Mouse (Mus musculus): ENCODE data around the gene Zw10. TPM values are rescaled to one million over a fixed set of nuclear protein-coding genes. Genes with fewer than 3 reads are reported as not detected.

Zw10 gene
- polyA plus RNA-seq (2014; fragmentation: Illumina TruSeq; extraction: RNeasy Lipid Tissue Mini Kit (QIAGEN cat#74804); ENCODE audit: low read depth, low replicate concordance), result 28.1 TPM

DNA sequence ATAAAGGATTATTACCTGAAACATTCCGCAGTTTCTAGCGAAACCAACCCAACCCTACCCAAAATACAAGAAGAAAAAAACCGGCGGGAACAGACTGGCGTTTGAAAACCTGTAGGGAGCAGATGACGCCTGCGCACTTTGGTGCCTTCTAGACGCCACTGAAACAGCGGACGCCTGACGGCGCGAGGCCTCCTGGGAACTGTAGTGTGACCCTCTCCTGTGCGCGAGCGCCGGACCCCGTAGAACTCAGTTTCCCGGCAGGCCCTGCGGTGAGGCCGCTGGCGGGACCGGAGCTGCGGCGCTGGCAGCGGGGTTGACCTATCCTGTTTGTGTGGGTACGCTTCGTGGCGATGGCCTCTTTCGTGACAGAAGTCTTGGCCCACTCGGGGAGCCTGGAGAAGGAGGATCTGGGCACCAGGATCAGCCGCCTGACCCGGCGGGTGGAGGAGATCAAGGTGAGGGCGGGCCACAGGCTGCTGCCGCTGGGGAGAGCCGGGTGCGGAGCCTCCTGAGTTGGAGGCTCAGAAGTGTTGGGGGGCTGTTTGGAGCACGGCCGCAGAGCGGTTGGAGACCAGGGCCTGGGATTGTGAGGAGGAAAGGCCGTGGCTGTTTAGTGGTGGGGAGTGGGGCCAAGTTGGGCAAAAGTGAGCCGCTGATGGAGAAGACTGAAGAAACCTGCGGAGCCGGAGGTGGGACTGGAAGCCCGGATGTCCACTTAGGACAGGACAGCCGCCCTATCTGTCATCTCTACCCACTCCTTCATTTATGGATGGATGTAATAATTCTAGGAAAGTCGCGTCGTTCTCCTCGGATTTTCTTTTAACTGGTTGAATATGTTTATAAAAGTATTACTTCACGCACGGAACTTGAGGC lies at the start of gene Zw10:
Gene Zw10, plus strand, starts transcription at position 281 of the 873 bp plus-strand sequence.

DNA sequence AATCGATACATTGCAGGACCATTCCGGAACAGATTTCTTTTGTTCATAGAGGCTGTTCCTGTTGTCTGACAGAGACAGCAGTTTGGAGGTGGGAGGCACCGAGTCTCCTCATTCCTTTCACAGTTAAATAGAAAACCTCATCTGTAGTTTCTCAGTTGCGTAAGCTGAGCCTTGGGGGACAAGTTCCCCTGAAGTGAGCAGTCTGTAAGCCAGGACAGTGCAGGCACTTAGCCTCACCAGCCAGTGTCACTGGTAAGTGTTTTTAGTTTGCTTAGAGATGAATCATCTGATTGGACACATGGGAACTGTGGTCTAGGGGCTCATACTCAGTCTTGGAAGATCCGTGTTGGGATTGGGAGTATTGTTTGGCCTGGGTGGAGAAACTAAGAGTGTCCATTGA lies 25.7 kb downstream of the Zw10 start, which contains the start of gene Tmprss5:
Gene Tmprss5, plus strand, starts transcription at position 154 of the 400 bp plus-strand sequence.

Other genes with a start within 250 kb of the Zw10 start
- gene Zbtb16, start 219.4 kb upstream of the Zw10 start, polyA plus RNA-seq (2014; fragmentation: Illumina TruSeq; extraction: RNeasy Lipid Tissue Mini Kit (QIAGEN cat#74804); ENCODE audit: low read depth, low replicate concordance), result 0.97 TPM
- gene Htr3a, start 144.5 kb upstream of the Zw10 start, polyA plus RNA-seq (2014; fragmentation: Illumina TruSeq; extraction: RNeasy Lipid Tissue Mini Kit (QIAGEN cat#74804); ENCODE audit: low read depth, low replicate concordance), result 0.39 TPM
- gene Htr3b, start 90.6 kb upstream of the Zw10 start, polyA plus RNA-seq (2014; fragmentation: Illumina TruSeq; extraction: RNeasy Lipid Tissue Mini Kit (QIAGEN cat#74804); ENCODE audit: low read depth, low replicate concordance), result 0.15 TPM
- 17.9 TPM for gene Usp28, start 70.2 kb upstream of the Zw10 start, polyA plus RNA-seq (2014; fragmentation: Illumina TruSeq; extraction: RNeasy Lipid Tissue Mini Kit (QIAGEN cat#74804); ENCODE audit: low read depth, low replicate concordance)
- gene Tmprss5, start 25.6 kb downstream of the Zw10 start, polyA plus RNA-seq (2014; fragmentation: Illumina TruSeq; extraction: RNeasy Lipid Tissue Mini Kit (QIAGEN cat#74804); ENCODE audit: low read depth, low replicate concordance), result not detected
- not detected for gene Gm4894, start 194.9 kb downstream of the Zw10 start, polyA plus RNA-seq (2014; fragmentation: Illumina TruSeq; extraction: RNeasy Lipid Tissue Mini Kit (QIAGEN cat#74804); ENCODE audit: low read depth, low replicate concordance)

Data from testis, adult 10 weeks (tissue).